Comparison of ENCODE assay signal across 8 mouse cellular contexts in genomic region chr13:3360503-3361490, GRCm38 (mm10).
DNase-seq lines count a peak whose midpoint lies in the region; ATAC-seq and TF ChIP-seq lines count a peak whose summit lies in the region.

No protein-coding gene starts in this region.

- no peak overlapping the region for H3K27ac ChIP-seq in heart, embryonic 12.5 days (ENCODE audit: poor library complexity, severe bottlenecking)
- no peak overlapping the region for H3K27ac ChIP-seq in kidney, embryonic 15.5 days
- no peak overlapping the region for H3K27ac ChIP-seq in lung, embryonic 15.5 days
- H3K27ac ChIP-seq in olfactory bulb, adult 2 months (ENCODE audit: insufficient read depth, low read depth, low read length): no peak overlapping the region

- intact Hi-C loops in left cerebral cortex, postnatal 14 days (cut with DNase I): no loop called here

- no peaks in the 10 kb centered on the region for H3K36me3 ChIP-seq in heart, embryonic 12.5 days
- no peaks in the 10 kb centered on the region for H3K36me3 ChIP-seq in kidney, embryonic 15.5 days
- no peaks in the 10 kb centered on the region for H3K36me3 ChIP-seq in lung, embryonic 15.5 days

- TF ChIP-seq POLR2A in olfactory bulb, adult 2 months (IDR thresholded peaks at IDR 0.05; ENCODE audit: insufficient read depth, low read depth, low read length): no peak

- H3K4me3 ChIP-seq in heart, embryonic 12.5 days: peak overlapping the region; percentile 64
- H3K4me3 ChIP-seq in kidney, embryonic 15.5 days (replicated peaks): peak overlapping the region; percentile 58
- H3K4me3 ChIP-seq in lung, embryonic 15.5 days: peak overlapping the region; percentile 56
- peak overlapping the region; percentile 41 for H3K4me3 ChIP-seq in olfactory bulb, adult 2 months (ENCODE audit: insufficient read depth, low read depth, low read length)

- peak; percentile 69; the same call in 1 of the 2 replicates for ATAC-seq in heart, embryonic 12.5 days (ENCODE audit: insufficient number of reproducible peaks, low FRiP score)
- ATAC-seq in kidney, embryonic 15.5 days (replicated peaks; ENCODE audit: low FRiP score): peak; percentile 81
- peak; percentile 62 for ATAC-seq in lung, embryonic 15.5 days (ENCODE audit: borderline replicate concordance, extremely low read depth, low FRiP score, low TSS enrichment)
- ATAC-seq in activated CD4-positive, CD25-positive, alpha-beta regulatory T cell, adult 4 months: no peak

- DNase-seq in left cerebral cortex, adult 18-20 months (ENCODE audit: low spot score in 2 of 2): peak; percentile 46 to 57
- DNase-seq in left cerebral cortex, postnatal 14 days (ENCODE audit: low spot score in 2 of 2): no peak
- peak; percentile 35 for DNase-seq in cerebellum, adult 9-11 months

- WGBS in heart, embryonic 12.5 days: 1% methylated on average over 82 of the region's 82 CpGs
- 1% methylated on average over 81 of the region's 82 CpGs for WGBS in kidney, embryonic 15.5 days
- 1% methylated on average over 82 of the region's 82 CpGs for WGBS in lung, embryonic 15.5 days
- WGBS in olfactory bulb, adult 2 months: 2% methylated on average over 82 of the region's 82 CpGs

- H3K9ac ChIP-seq in heart, embryonic 12.5 days: peak overlapping the region; percentile 57
- peak overlapping the region; percentile 32 for H3K9ac ChIP-seq in kidney, embryonic 15.5 days
- H3K9ac ChIP-seq in lung, embryonic 15.5 days: peak overlapping the region; percentile 32

- 0 out of 2 replicates have a peak, but pooled peaks have one; percentile 18 for TF ChIP-seq CTCF in olfactory bulb, adult 2 months (IDR thresholded peaks at IDR 0.05; ENCODE audit: insufficient read depth, low read depth, low read length)

- H3K4me2 ChIP-seq in heart, embryonic 12.5 days: peak overlapping the region; percentile 97
- H3K4me2 ChIP-seq in kidney, embryonic 15.5 days: peak overlapping the region; percentile 98
- peak overlapping the region; percentile 99 for H3K4me2 ChIP-seq in lung, embryonic 15.5 days

- no peaks in the 10 kb centered on the region for H3K9me3 ChIP-seq in heart, embryonic 12.5 days (replicated peaks)
- no peaks in the 10 kb centered on the region for H3K9me3 ChIP-seq in kidney, embryonic 15.5 days (replicated peaks)
- H3K9me3 ChIP-seq in lung, embryonic 15.5 days: no peaks in the 10 kb centered on the region

- peaks cover 31% of the 10 kb centered on the region for H3K27me3 ChIP-seq in heart, embryonic 12.5 days (replicated peaks)
- H3K27me3 ChIP-seq in kidney, embryonic 15.5 days: peaks cover 40% of the 10 kb centered on the region
- H3K27me3 ChIP-seq in lung, embryonic 15.5 days: peaks cover 41% of the 10 kb centered on the region

- peaks cover 17% of the 10 kb centered on the region for H3K4me1 ChIP-seq in heart, embryonic 12.5 days (replicated peaks)
- H3K4me1 ChIP-seq in kidney, embryonic 15.5 days: peaks cover 35% of the 10 kb centered on the region
- peaks cover 18% of the 10 kb centered on the region for H3K4me1 ChIP-seq in lung, embryonic 15.5 days
- peaks cover 31% of the 10 kb centered on the region for H3K4me1 ChIP-seq in olfactory bulb, adult 2 months (ENCODE audit: control insufficient read depth, insufficient read depth, low read length)

Comparison
In these comparisons a context has a peak if more than half of its experiments do, and no peak if none do; other contexts are left out.
1. DNase-seq: peak in left cerebral cortex, adult 18-20 months (2 of 2) and cerebellum, adult 9-11 months (single experiment); none in left cerebral cortex, postnatal 14 days (0 of 2).
2. Peak in every context shown above with its lines, with median percentiles within 50 percentile points of each other: H3K4me2 ChIP-seq, H3K4me3 ChIP-seq and H3K9ac ChIP-seq.